Mouse (Mus musculus) urinary bladder, postnatal 14 days (tissue): ENCODE results near the gene Olfr49.
A peak's percentile ranks its signal among the peaks of the same experiment; 100 is the strongest.
"Not testable (repeated sequence)": the region's sequence is repeated elsewhere in the genome, so short reads cannot be mapped to it uniquely, and the experiment has no call there.

Experiments
- DNase-seq: peaks from one replicate; pipeline ENCODE4 v3.0.0; 2021; ENCODE audit warnings: low spot score

Gene Olfr49

GRCm38 (mm10) chr14:54231176-54231956 lies 53.4 kb downstream of the Olfr49 start:
- peak; percentile 34 for DNase-seq

- no peak for DNase-seq
Measured at GRCm38 (mm10) chr14:54230638-54231150, 54.0 kb downstream of the Olfr49 start.

- not testable (repeated sequence) for DNase-seq
Measured at GRCm38 (mm10) chr14:54229849-54230248, 54.9 kb downstream of the Olfr49 start.

- DNase-seq: no peak
Measured at GRCm38 (mm10) chr14:54228933-54229713, 55.6 kb downstream of the Olfr49 start.

- DNase-seq: no peak
Measured at GRCm38 (mm10) chr14:54228501-54228900, 56.2 kb downstream of the Olfr49 start.
